Mouse (Mus musculus): ENCODE results near the gene 1700029P11Rik.

GRCm38 (mm10) chr15:82022535-82023088 is 42.3 kb downstream of the 1700029P11Rik start:
- TF ChIP-seq CTCF (IDR thresholded peaks at IDR 0.05 in 2 of 3, conservative IDR thresholded peaks at IDR 0.05 in 1 of 3; ENCODE audit: control insufficient read depth in 1 of 3, insufficient read depth in 1 of 3, low read depth in 2 of 3, low read length in 3 of 3, poor library complexity in 1 of 3, severe bottlenecking in 1 of 3) (no peak), MAX (IDR thresholded peaks at IDR 0.05; ENCODE audit: low read length) (no peak)

Data from MEL (cell line).